In the genomic region with DNA sequence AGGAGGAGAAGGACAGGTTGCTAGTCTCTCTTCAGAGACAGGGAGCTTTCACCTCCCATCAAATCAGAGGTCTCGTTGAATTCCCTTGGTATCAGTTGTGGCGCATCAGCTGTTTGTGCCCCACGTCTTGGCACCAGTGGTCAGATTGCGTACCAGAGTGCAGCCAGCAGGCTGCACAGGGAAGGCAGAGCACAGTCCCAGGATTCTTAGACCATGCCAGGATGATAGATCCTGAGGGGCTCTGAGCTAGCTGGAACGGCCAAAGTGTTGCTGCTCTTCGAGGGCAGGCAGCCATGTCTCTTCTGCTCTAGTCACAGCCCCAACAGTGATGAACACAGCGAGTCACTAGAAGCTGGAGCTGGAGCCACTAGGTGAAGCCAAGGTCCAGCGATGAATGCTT, we compare ENCODE assay signal across 18 mouse cellular contexts.
"Had no signal": no experiment of that assay in that cellular context is flagged by ENCODE, and none has a peak within 500 bp of the region (broad histone marks: within the 10 kb centered on the region; RNA-seq: fewer than 3 reads in every experiment).

No protein-coding gene starts in this region.

- ATAC-seq: midbrain, embryonic 13.5 days; midbrain, embryonic 15.5 days had no signal

- H3K4me3 ChIP-seq: midbrain, embryonic 13.5 days; midbrain, embryonic 15.5 days; myocyte; neural tube, embryonic 13.5 days; neural tube, embryonic 15.5 days had no signal

- H3K9ac ChIP-seq: lung, embryonic 14.5 days; midbrain, embryonic 13.5 days; midbrain, embryonic 15.5 days; neural tube, embryonic 13.5 days; neural tube, embryonic 15.5 days had no signal

- H3K4me1 ChIP-seq: neural tube, embryonic 13.5 days had no signal

- H3K27me3 ChIP-seq: midbrain, embryonic 13.5 days; midbrain, embryonic 15.5 days; neural tube, embryonic 15.5 days had no signal

- H3K27ac ChIP-seq: midbrain, embryonic 13.5 days; midbrain, embryonic 15.5 days; neural tube, embryonic 13.5 days; neural tube, embryonic 15.5 days had no signal

- H3K9me3 ChIP-seq: midbrain, embryonic 13.5 days; midbrain, embryonic 15.5 days; neural tube, embryonic 13.5 days; neural tube, embryonic 15.5 days had no signal

- H3K36me3 ChIP-seq: midbrain, embryonic 13.5 days; midbrain, embryonic 15.5 days; neural tube, embryonic 13.5 days; neural tube, embryonic 15.5 days had no signal

- DNase-seq: lung, adult 18-20 months; lung, embryonic 14.5 days; lung, postnatal 10 days; lung, postnatal 4 days; retina, postnatal 1 day; right cerebral cortex, adult 18-20 months; right cerebral cortex, postnatal 25 days; right cerebral cortex, postnatal 4 days; spleen, adult 18-20 months; thymus, adult 18-20 months; thymus, postnatal 14 days; thymus, postnatal 36 days had no signal

- H3K4me2 ChIP-seq: lung, embryonic 14.5 days; midbrain, embryonic 11.5 days; midbrain, embryonic 13.5 days; midbrain, embryonic 15.5 days; neural tube, embryonic 13.5 days; neural tube, embryonic 15.5 days had no signal
